Mouse (Mus musculus) lung, adult 2 months (tissue): ENCODE measurements around the gene Dock4. TPM values are rescaled to one million over a fixed set of nuclear protein-coding genes. Genes with fewer than 3 reads are reported as not detected.
A peak's percentile ranks its signal among the peaks of the same experiment; 100 is the strongest.

Experiments
- DNase-seq: peaks from one replicate; pipeline ENCODE4 v3.0.0; 2022
- H3K4me1 ChIP-seq: fragments of 200-500 bp; 2 replicates; pipeline ENCODE4 v1.6.1; 2011; ENCODE audit warnings: low read length; ENCODE audit not compliant: control insufficient read depth, insufficient read depth
- H3K4me3 ChIP-seq: fragments of 200-500 bp; replicated peaks from 2 replicates; pipeline ENCODE3; 2011; ENCODE audit warnings: low read depth, mild to moderate bottlenecking, control low read depth, low read length; ENCODE audit errors: extremely low read depth
- CTCF ChIP-seq: fragments of 200-500 bp; IDR thresholded peaks from 2 replicates; pipeline ENCODE4 v1.5.1; 2011; ENCODE audit warnings: mild to moderate bottlenecking, low read length, control low read depth; ENCODE audit not compliant: insufficient read depth
- POLR2A ChIP-seq: fragments of 200-500 bp; IDR thresholded peaks from 2 replicates; pipeline ENCODE4 v1.6.1; 2011; ENCODE audit warnings: low read depth, mild to moderate bottlenecking, control low read depth, low read length, borderline replicate concordance; ENCODE audit errors: extremely low read depth
- WGBS: fragments of 180-500 bp; shearing (Covaris S2); methylation state at CpG from one replicate; pipeline ENCODE4 v1.1.7; 2018; 5-methylcytosine and 5-hydroxymethylcytosine counted together
- polyA plus RNA-seq: library from polyadenylated mRNA; depleted of rRNA; stranded (reverse); fragments of >200 nt; gene quantifications from 2 replicates; pipeline ENCODE4 v1.2.3, GENCODE M21; 2012

Dock4 gene
- polyA plus RNA-seq, 1 experiment = 21.9 TPM

GRCm38 (mm10) chr12:40759281-40759680 is 313.5 kb downstream of the Dock4 start:
- no peak overlapping the region for H3K4me3 ChIP-seq
- no peak for DNase-seq
- H3K4me1 ChIP-seq = no peaks in the 10 kb centered on the region
- 78% methylated on average over 2 of the region's 2 CpGs for WGBS
- TF ChIP-seq CTCF (no peak), POLR2A (no peak)

GRCm38 (mm10) chr12:40767258-40767816 is 321.6 kb downstream of the Dock4 start:
- no peak for DNase-seq
- 81% methylated on average over 8 of the region's 8 CpGs for WGBS
- no peak overlapping the region for H3K4me3 ChIP-seq
- no peak for TF ChIP-seq CTCF
- TF ChIP-seq POLR2A = no peak
- H3K4me1 ChIP-seq = no peaks in the 10 kb centered on the region

GRCm38 (mm10) chr12:40773091-40773490 is 327.3 kb downstream of the Dock4 start:
- 77% methylated on average over 1 of the region's 1 CpGs for WGBS
- H3K4me3 ChIP-seq = no peak overlapping the region
- no peak for DNase-seq
- H3K4me1 ChIP-seq = no peaks in the 10 kb centered on the region
- TF ChIP-seq POLR2A (no peak), CTCF (no peak)

- WGBS = 83% methylated on average over 6 of the region's 6 CpGs
- TF ChIP-seq CTCF (no peak), POLR2A (no peak)
- no peak for DNase-seq
- Histone ChIP-seq H3K4me1 (no peaks in the 10 kb centered on the region), H3K4me3 (no peak overlapping the region)
These were observed 335.8 kb downstream of the Dock4 start for GRCm38 (mm10) chr12:40781554-40781953.

- TF ChIP-seq CTCF (no peak), POLR2A (no peak)
- WGBS = 33% methylated on average over 3 of the region's 3 CpGs
- Histone ChIP-seq H3K4me3 (no peak overlapping the region), H3K4me1 (peaks cover 3% of the 10 kb centered on the region)
- no peak for DNase-seq
These were observed 342.9 kb downstream of the Dock4 start for GRCm38 (mm10) chr12:40788621-40789111.

GRCm38 (mm10) chr12:40789379-40790361 is 343.9 kb downstream of the Dock4 start:
- 77% methylated on average over 10 of the region's 10 CpGs for WGBS
- TF ChIP-seq POLR2A (no peak), CTCF (no peak)
- DNase-seq = no peak
- H3K4me1 ChIP-seq = peaks cover 3% of the 10 kb centered on the region
- no peak overlapping the region for H3K4me3 ChIP-seq

- TF ChIP-seq CTCF (no peak), POLR2A (no peak)
- Histone ChIP-seq H3K4me1 (peaks cover 3% of the 10 kb centered on the region), H3K4me3 (no peak overlapping the region)
- 58% methylated on average over 5 of the region's 5 CpGs for WGBS
- DNase-seq = no peak
These were observed 345.5 kb downstream of the Dock4 start for GRCm38 (mm10) chr12:40791221-40791620.

GRCm38 (mm10) chr12:40792184-40792650 is 346.5 kb downstream of the Dock4 start:
- no peak for TF ChIP-seq POLR2A
- no peak for TF ChIP-seq CTCF
- WGBS = 74% methylated on average over 10 of the region's 10 CpGs
- Histone ChIP-seq H3K4me1 (peaks cover 6% of the 10 kb centered on the region), H3K4me3 (no peak overlapping the region)
- DNase-seq = no peak

- TF ChIP-seq POLR2A = no peak
- no peak for TF ChIP-seq CTCF
- 83% methylated on average over 11 of the region's 11 CpGs for WGBS
- no peak for DNase-seq
- Histone ChIP-seq H3K4me3 (no peak overlapping the region), H3K4me1 (peaks cover 3% of the 10 kb centered on the region)
These were observed 348.3 kb downstream of the Dock4 start for GRCm38 (mm10) chr12:40794066-40794465.

GRCm38 (mm10) chr12:40794756-40795155 is 349.0 kb downstream of the Dock4 start:
- no peak for DNase-seq
- WGBS = 84% methylated on average over 3 of the region's 3 CpGs
- TF ChIP-seq CTCF (no peak), POLR2A (no peak)
- H3K4me3 ChIP-seq = no peak overlapping the region
- H3K4me1 ChIP-seq = peaks cover 2% of the 10 kb centered on the region

GRCm38 (mm10) chr12:40795768-40796167 is 350.0 kb downstream of the Dock4 start:
- 59% methylated on average over 2 of the region's 2 CpGs for WGBS
- Histone ChIP-seq H3K4me1 (peaks cover 2% of the 10 kb centered on the region), H3K4me3 (no peak overlapping the region)
- DNase-seq = no peak
- TF ChIP-seq CTCF (no peak), POLR2A (peak; percentile 14; the same call in 1 of the 2 replicates)
